Mouse (Mus musculus) testis, adult 2 months (tissue): ENCODE data around the gene Mrpl39.

ENCODE experiments used
- CTCF ChIP-seq: fragments of 200-500 bp; IDR thresholded peaks from 2 replicates; pipeline ENCODE4 v1.5.1; 2012; ENCODE audit warnings: low read depth, mild to moderate bottlenecking, inconsistent platforms, low read length, moderate library complexity; ENCODE audit not compliant: control insufficient read depth, insufficient read depth, insufficient replicate concordance
- POLR2A ChIP-seq: fragments of 200-500 bp; IDR thresholded peaks from 2 replicates; pipeline ENCODE4 v1.6.1; 2012; ENCODE audit warnings: low read depth, mild to moderate bottlenecking, inconsistent platforms, low read length, moderate library complexity; ENCODE audit not compliant: control insufficient read depth

- TF ChIP-seq CTCF = no peak
- no peak for TF ChIP-seq POLR2A
Measured at GRCm38 (mm10) chr16:84677292-84677691, 58.2 kb downstream of the Mrpl39 start.
